Mouse (Mus musculus) ES-E14 (cell line): ENCODE measurements around the gene Ddc.

Experiments used
- CHD2 ChIP-seq: IDR thresholded peaks from 2 replicates; pipeline ENCODE4 v1.6.1; 2014; ENCODE audit warnings: mild to moderate bottlenecking, low read depth, low read length, inconsistent platforms
- ZC3H11A ChIP-seq: IDR thresholded peaks from 2 replicates; pipeline ENCODE4 v1.6.1; 2012; ENCODE audit warnings: low read depth, mild to moderate bottlenecking, inconsistent platforms, low read length, borderline replicate concordance

- TF ChIP-seq ZC3H11A (no peak), CHD2 (no peak)
These were observed 78.7 kb downstream of the Ddc start for GRCm38 (mm10) chr11:11819206-11819605.
